Mouse (Mus musculus) midbrain, postnatal 0 days (tissue): ENCODE data around the gene Ccdc160. TPM values are rescaled to one million over a fixed set of nuclear protein-coding genes. Genes with fewer than 3 reads are reported as not detected.

Experiments
- ATAC-seq: fragments of 200-750 bp; cut with Nextera tagmentation; 2 replicates; pipeline ENCODE4 v1.8.0; 2017; ENCODE audit warnings: moderate number of reproducible peaks, mild to moderate bottlenecking, moderate TSS enrichment, moderate library complexity; ENCODE audit not compliant: low FRiP score
- DNase-seq: peaks from one replicate; pipeline ENCODE4 v3.0.0-alpha.2; 2015; ENCODE audit warnings: low spot score
- H3K27ac ChIP-seq: fragments of 300-500 bp; sonication (generic); 2 replicates; pipeline ENCODE4 v1.5.1; 2014; ENCODE audit warnings: low read depth, mild to moderate bottlenecking, low read length, mixed read lengths
- H3K27me3 ChIP-seq: fragments of 300-500 bp; sonication (generic); 2 replicates; pipeline ENCODE4 v1.6.1; 2014; ENCODE audit warnings: low read length, control low read depth, mixed read lengths; ENCODE audit not compliant: insufficient read depth
- H3K36me3 ChIP-seq: fragments of 300-500 bp; sonication (generic); 2 replicates; pipeline ENCODE4 v1.6.1; 2014; ENCODE audit warnings: low read length, control low read depth, mixed read lengths; ENCODE audit not compliant: insufficient read depth
- H3K4me1 ChIP-seq: fragments of 300-500 bp; sonication (generic); 2 replicates; pipeline ENCODE4 v1.6.1; 2014; ENCODE audit warnings: mild to moderate bottlenecking, control low read depth, antibody characterized with exemption, low read length, mixed read lengths; ENCODE audit not compliant: insufficient read depth
- H3K4me2 ChIP-seq: fragments of 300-500 bp; sonication (generic); 2 replicates; pipeline ENCODE4 v1.6.1; 2014; ENCODE audit warnings: low read depth, mild to moderate bottlenecking, low read length, mixed read lengths; ENCODE audit not compliant: poor library complexity, severe bottlenecking
- H3K4me3 ChIP-seq: fragments of 300-500 bp; sonication (generic); 2 replicates; pipeline ENCODE4 v1.5.1; 2014; ENCODE audit warnings: low read depth, mild to moderate bottlenecking, low read length, moderate library complexity
- H3K9ac ChIP-seq: fragments of 300-500 bp; sonication (generic); replicated peaks from 2 replicates; pipeline ENCODE4 v1.6.1; 2014; ENCODE audit warnings: mild to moderate bottlenecking, low read length, moderate library complexity, mixed read lengths; ENCODE audit not compliant: poor library complexity, severe bottlenecking
- H3K9me3 ChIP-seq: fragments of 300-500 bp; sonication (generic); 2 replicates; pipeline ENCODE4 v1.6.1; 2016; ENCODE audit warnings: low read length, control low read depth
- CTCF ChIP-seq: IDR thresholded peaks from 2 replicates; pipeline ENCODE4 v1.5.1; 2016; ENCODE audit warnings: antibody characterized with exemption, mild to moderate bottlenecking
- WGBS: fragments of 180-500 bp; shearing (Covaris S2); extraction: QIAGEN DNeasy Blood & Tissue Kit; methylation state at CpG from one replicate; pipeline ENCODE4 v1.1.7; 2014; 5-methylcytosine and 5-hydroxymethylcytosine counted together
- polyA plus RNA-seq: library from polyadenylated mRNA; unstranded; fragments of >200 nt; fragmentation: Nextera tagmentation; extraction: Ambion mirVana; gene quantifications from 2 replicates; pipeline ENCODE4 v1.2.1, GENCODE M21; 2015
- total RNA-seq: library from RNA; depleted of rRNA; stranded (reverse); fragments of >200 nt; gene quantifications from 2 replicates; pipeline ENCODE4 v1.2.3, GENCODE M21; 2014

Ccdc160 gene
- total and polyA plus RNA-seq, 2 experiments from 2014 or later = 3.2 to 6.3 TPM

DNA sequence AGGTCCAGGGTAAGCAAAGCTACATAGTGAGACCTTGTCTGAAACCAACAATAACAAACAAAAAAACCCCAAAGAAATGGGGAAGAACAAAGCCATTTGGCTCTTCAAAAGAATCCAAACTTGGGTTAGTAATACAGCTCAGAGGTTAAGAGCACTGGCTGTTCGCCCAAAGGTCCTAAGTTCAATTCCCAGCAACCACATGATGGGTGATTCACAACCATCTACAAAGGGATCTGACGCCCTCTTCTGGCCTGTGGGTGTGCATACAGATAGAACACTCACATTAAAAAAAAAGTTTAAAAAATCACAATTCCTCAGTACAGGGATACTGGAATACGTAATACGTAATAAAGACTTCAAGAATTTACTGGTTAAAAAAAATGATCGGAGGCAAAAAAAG, 13.3 kb upstream of the Ccdc160 start:
- H3K9me3 ChIP-seq = no peaks in the 10 kb centered on the region
- H3K4me3 ChIP-seq = no peak overlapping the region
- no peak overlapping the region for H3K27ac ChIP-seq
- no peak for TF ChIP-seq CTCF
- H3K4me2 ChIP-seq = no peak overlapping the region
- no peak overlapping the region for H3K9ac ChIP-seq
- 78% methylated on average over 5 of the region's 5 CpGs for whole genome bisulfite sequencing
- ATAC-seq = no peak
- H3K36me3 ChIP-seq = no peaks in the 10 kb centered on the region
- no peaks in the 10 kb centered on the region for H3K4me1 ChIP-seq
- H3K27me3 ChIP-seq = no peaks in the 10 kb centered on the region
- DNase-seq = no peak

- Histone ChIP-seq H3K4me1 (no peaks in the 10 kb centered on the region), H3K9ac (no peak overlapping the region), H3K36me3 (no peaks in the 10 kb centered on the region), H3K27me3 (no peaks in the 10 kb centered on the region), H3K4me2 (no peak overlapping the region), H3K9me3 (no peaks in the 10 kb centered on the region), H3K4me3 (no peak overlapping the region), H3K27ac (no peak overlapping the region)
- DNase-seq (no peak), ATAC-seq (no peak)
- 81% methylated on average over 5 of the region's 5 CpGs for WGBS
- no peak for TF ChIP-seq CTCF
Observed at GRCm38 (mm10) chrX:52783898-52784297, 7.1 kb upstream of the Ccdc160 start.

DNA sequence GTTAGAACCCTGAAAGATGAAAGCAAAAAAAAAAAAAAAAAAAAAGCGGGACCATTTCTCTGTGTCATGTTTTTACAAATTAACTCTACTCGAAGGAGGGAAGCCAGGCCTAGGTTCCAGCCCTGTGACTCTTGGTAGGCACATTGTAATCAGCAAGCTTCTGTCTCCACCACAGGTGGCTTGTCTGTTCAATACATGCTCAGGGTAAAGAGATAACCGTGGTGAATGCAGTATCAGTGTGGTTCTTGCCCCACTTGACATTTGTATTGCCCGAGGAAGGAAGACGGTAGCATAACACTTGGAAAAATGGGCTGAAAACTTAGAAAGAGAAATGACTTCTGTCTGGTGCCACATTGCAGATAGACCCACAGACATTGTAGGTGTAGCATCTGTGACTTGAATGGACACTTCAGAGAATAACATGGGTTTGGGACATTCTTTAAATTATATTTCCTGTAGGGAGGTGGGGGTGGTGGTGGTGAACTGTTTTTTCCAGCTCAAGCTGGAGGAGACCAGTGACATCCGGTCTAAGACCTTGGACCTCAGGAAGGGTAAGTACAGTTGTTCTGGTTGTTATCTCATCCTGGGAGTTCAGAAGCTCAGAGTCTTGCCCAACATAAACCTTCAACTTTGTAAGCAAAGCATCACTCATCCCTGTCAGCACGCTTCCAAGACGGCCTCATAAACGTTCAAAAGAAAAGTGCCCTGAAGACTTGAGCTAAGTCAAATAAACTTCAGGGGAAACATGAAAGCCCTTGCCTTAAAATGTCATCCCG, 1.1 kb downstream of the Ccdc160 start:
- WGBS = 46% methylated on average over 10 of the region's 10 CpGs
- no peak for DNase-seq
- ATAC-seq = no peak

GRCm38 (mm10) chrX:52792861-52793260, 1.9 kb downstream of the Ccdc160 start:
- TF ChIP-seq CTCF = no peak
- H3K27ac ChIP-seq = no peak overlapping the region
- H3K4me2 ChIP-seq = no peak overlapping the region
- H3K27me3 ChIP-seq = no peaks in the 10 kb centered on the region
- H3K4me3 ChIP-seq = no peak overlapping the region
- no peaks in the 10 kb centered on the region for H3K4me1 ChIP-seq
- ATAC-seq (no peak), DNase-seq (no peak)
- H3K36me3 ChIP-seq = no peaks in the 10 kb centered on the region
- no peak overlapping the region for H3K9ac ChIP-seq
- 39% methylated on average over 6 of the region's 6 CpGs for WGBS
- H3K9me3 ChIP-seq = no peaks in the 10 kb centered on the region

More for the DNA sequence above, 1.1 kb downstream of the Ccdc160 start:
- H3K4me1 ChIP-seq = no peaks in the 10 kb centered on the region
- no peak for TF ChIP-seq CTCF
- H3K36me3 ChIP-seq = no peaks in the 10 kb centered on the region
- H3K9ac ChIP-seq = no peak overlapping the region
- H3K4me3 ChIP-seq = no peak overlapping the region
- no peaks in the 10 kb centered on the region for H3K9me3 ChIP-seq
- H3K4me2 ChIP-seq = peak overlapping the region; percentile 45
- no peak overlapping the region for H3K27ac ChIP-seq
- no peaks in the 10 kb centered on the region for H3K27me3 ChIP-seq

- no peak overlapping the region for H3K4me2 ChIP-seq
- no peak overlapping the region for H3K9ac ChIP-seq
- no peak overlapping the region for H3K4me3 ChIP-seq
- no peak for TF ChIP-seq CTCF
- DNase-seq (no peak), ATAC-seq (no peak)
- no peak overlapping the region for H3K27ac ChIP-seq
- no peaks in the 10 kb centered on the region for H3K9me3 ChIP-seq
- WGBS = 25% methylated on average over 8 of the region's 8 CpGs
- H3K36me3 ChIP-seq = no peaks in the 10 kb centered on the region
- no peaks in the 10 kb centered on the region for H3K27me3 ChIP-seq
- H3K4me1 ChIP-seq = no peaks in the 10 kb centered on the region
Observed at GRCm38 (mm10) chrX:52795816-52796215, 4.8 kb downstream of the Ccdc160 start.

DNA sequence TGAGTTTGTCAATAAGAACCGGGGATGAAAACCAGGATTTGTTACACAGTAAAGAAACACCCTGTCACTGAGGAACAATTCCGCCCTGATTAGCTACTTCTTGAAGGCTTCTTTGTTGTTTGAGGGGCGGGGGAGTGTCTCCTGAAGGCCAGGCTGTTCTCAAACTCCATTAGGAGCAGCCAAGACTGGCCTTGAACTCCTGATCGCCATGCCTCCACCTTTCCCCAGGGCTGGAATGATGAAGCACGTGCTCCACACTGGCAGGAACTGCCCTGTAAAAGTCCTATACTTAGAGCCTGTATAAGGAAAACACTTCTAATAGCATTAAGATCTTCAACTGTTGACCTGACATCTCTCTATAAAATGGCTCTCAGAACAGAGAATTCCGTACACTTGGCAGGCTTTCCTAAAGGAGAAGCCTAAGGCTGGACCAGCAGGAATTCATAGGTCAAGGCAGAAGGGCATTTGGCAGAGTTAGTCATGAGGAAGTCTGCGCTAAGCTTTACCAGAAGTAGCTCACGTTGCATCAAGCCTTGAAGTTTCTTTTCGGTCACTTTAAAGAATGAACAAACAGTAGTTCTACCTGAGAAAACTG, 6.1 kb downstream of the Ccdc160 start:
- H3K4me2 ChIP-seq = no peak overlapping the region
- no peak overlapping the region for H3K9ac ChIP-seq
- no peak overlapping the region for H3K27ac ChIP-seq
- 59% methylated on average over 9 of the region's 9 CpGs for WGBS
- H3K36me3 ChIP-seq = no peaks in the 10 kb centered on the region
- no peaks in the 10 kb centered on the region for H3K4me1 ChIP-seq
- no peaks in the 10 kb centered on the region for H3K9me3 ChIP-seq
- DNase-seq (no peak), ATAC-seq (no peak)
- no peaks in the 10 kb centered on the region for H3K27me3 ChIP-seq
- no peak for TF ChIP-seq CTCF
- no peak overlapping the region for H3K4me3 ChIP-seq
